Mouse (Mus musculus) lung, postnatal 25 days (tissue): ENCODE measurements around the gene Ank3.

Experiments
- DNase-seq: peaks from one replicate; pipeline ENCODE4 v3.0.0; 2022; ENCODE audit warnings: low spot score

Ank3 gene

GRCm38 (mm10) chr10:69930503-69930902, 531.9 kb downstream of the Ank3 start:
- peak; percentile 67 for DNase-seq

- no peak for DNase-seq
Measured at GRCm38 (mm10) chr10:69936443-69937067, 538.0 kb downstream of the Ank3 start.

GRCm38 (mm10) chr10:69937291-69937921, 538.8 kb downstream of the Ank3 start:
- DNase-seq = no peak

- no peak for DNase-seq
Measured at GRCm38 (mm10) chr10:69939144-69939543, 540.6 kb downstream of the Ank3 start.

- DNase-seq = no peak
Measured at GRCm38 (mm10) chr10:69939966-69940365, 541.4 kb downstream of the Ank3 start.

- DNase-seq = no peak
Measured at GRCm38 (mm10) chr10:69941001-69941400, 542.4 kb downstream of the Ank3 start.

GRCm38 (mm10) chr10:69944845-69945244, 546.3 kb downstream of the Ank3 start:
- no peak for DNase-seq

GRCm38 (mm10) chr10:69945870-69946269, 547.3 kb downstream of the Ank3 start:
- DNase-seq = no peak

GRCm38 (mm10) chr10:69946271-69946670, 547.7 kb downstream of the Ank3 start:
- no peak for DNase-seq

- no peak for DNase-seq
Measured at GRCm38 (mm10) chr10:69947093-69947492, 548.5 kb downstream of the Ank3 start.

GRCm38 (mm10) chr10:69950236-69950918, 551.8 kb downstream of the Ank3 start:
- DNase-seq = no peak

GRCm38 (mm10) chr10:69950919-69951236, 552.3 kb downstream of the Ank3 start:
- DNase-seq = no peak

GRCm38 (mm10) chr10:69951426-69951825, 552.9 kb downstream of the Ank3 start:
- DNase-seq = no peak

- no peak for DNase-seq
Measured at GRCm38 (mm10) chr10:69952316-69952715, 553.7 kb downstream of the Ank3 start.

- no peak for DNase-seq
Measured at GRCm38 (mm10) chr10:69954657-69955267, 556.2 kb downstream of the Ank3 start.

GRCm38 (mm10) chr10:69962226-69962625, 563.7 kb downstream of the Ank3 start:
- DNase-seq = peak; percentile 19

- DNase-seq = no peak
Measured at GRCm38 (mm10) chr10:69962976-69963375, 564.4 kb downstream of the Ank3 start.

GRCm38 (mm10) chr10:69964611-69965010, 566.0 kb downstream of the Ank3 start:
- peak; percentile 43 for DNase-seq

GRCm38 (mm10) chr10:69965085-69965484, 566.5 kb downstream of the Ank3 start:
- no peak for DNase-seq

GRCm38 (mm10) chr10:69967994-69968393, 569.4 kb downstream of the Ank3 start:
- no peak for DNase-seq

- DNase-seq = no peak
Measured at GRCm38 (mm10) chr10:69979636-69980035, 581.1 kb downstream of the Ank3 start.

GRCm38 (mm10) chr10:69981386-69982097, 583.0 kb downstream of the Ank3 start:
- no peak for DNase-seq
